Mouse (Mus musculus) small intestine, adult 2 months (tissue): ENCODE measurements around the gene Gm20388.

Source experiments
- CTCF ChIP-seq: fragments of 200-500 bp; IDR thresholded peaks from 2 replicates; pipeline ENCODE4 v1.5.1; 2012; ENCODE audit warnings: low read depth, mild to moderate bottlenecking, control low read depth, inconsistent platforms, low read length, moderate library complexity, mixed read lengths; ENCODE audit not compliant: insufficient replicate concordance, insufficient read length; ENCODE audit errors: extremely low read depth
- POLR2A ChIP-seq: fragments of 200-500 bp; IDR thresholded peaks from 2 replicates; pipeline ENCODE4 v1.6.1; 2012; ENCODE audit warnings: low read depth, mild to moderate bottlenecking, control low read depth, inconsistent platforms, low read length, moderate library complexity

DNA sequence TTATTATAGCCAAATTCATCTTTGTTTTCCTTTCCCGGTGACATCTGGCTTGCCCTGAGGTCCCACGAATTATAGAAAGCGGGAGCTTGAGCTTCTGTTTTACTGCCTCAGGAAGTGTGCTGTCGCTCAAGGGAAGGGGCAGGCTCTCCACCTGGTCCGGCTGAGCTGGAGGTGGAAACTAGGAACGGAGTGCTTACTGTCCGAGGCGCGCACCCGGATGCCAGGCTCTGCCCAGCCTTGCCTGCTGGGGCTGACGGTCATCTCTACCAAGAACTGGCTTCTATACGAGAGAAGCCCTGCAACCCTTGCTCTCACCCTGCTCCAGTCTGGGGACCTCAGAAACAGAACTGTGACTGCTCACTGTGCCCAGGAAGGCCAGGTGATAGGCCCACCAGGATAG lies 2763.3 kb downstream of the Gm20388 start:
- TF ChIP-seq CTCF (no peak), POLR2A (no peak)
